Mouse (Mus musculus): ENCODE results near the gene Gm10375. TPM values are rescaled to one million over a fixed set of nuclear protein-coding genes. Genes with fewer than 3 reads are reported as not detected.

Gm10375 gene
- not detected in 2 replicates for polyA plus RNA-seq (2012; rRNA removed; ENCODE audit: low replicate concordance)

DNA sequence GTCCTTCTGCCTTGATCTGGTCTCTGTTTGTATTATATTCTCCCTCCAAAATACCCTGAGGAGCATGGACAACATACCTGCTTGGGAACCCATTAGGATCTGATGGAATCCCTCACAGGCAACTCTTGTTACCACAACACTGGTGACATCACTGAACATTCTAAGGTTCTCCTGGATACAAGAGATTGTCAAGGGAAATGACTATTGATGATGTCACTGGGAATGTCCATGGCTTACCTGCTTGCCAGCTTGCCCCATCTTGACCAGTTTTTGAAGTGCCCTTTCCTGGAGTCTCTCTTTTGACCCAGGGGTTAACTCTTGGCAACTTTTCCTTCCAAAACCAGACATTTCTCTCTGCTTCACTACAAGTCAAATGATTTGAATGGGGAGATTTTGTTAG lies at the start of gene Gm10375:
Gm10375 (minus strand) TSS at position 101 of the 400 bp plus-strand sequence.

DNA sequence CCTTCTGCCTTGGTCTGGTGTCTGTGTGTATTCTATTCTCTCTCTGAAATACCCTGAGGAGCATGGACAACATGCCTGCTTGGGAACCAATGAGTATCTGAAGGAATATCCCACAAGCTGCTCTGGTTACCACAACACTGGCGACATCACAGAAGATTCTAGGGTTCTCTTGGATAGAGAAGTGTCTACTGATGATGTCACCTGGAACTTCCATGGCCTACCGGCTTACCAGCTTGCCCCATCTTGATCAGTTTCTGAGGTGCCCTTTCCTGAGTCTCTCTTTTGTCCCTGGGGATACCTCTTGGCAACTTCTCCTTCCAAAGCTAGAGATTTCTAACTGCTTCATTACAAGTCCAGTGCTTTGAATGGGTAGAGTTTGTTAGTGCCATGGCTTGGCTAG lies 28.8 kb downstream of the Gm10375 start, which contains the start of gene Gm17654:
Gm17654 (minus strand) TSS at position 101 of the 400 bp plus-strand sequence.

Other genes with a start within 250 kb of the Gm10375 start
- not detected in 2 replicates for gene Gm8138, start 191.7 kb downstream of the Gm10375 start, polyA plus RNA-seq (2012; rRNA removed; ENCODE audit: low replicate concordance)
- not detected in 2 replicates for gene Gm5799, start 64.4 kb downstream of the Gm10375 start, polyA plus RNA-seq (2012; rRNA removed; ENCODE audit: low replicate concordance)
- not detected in 2 replicates for gene Gm17654, start 28.9 kb downstream of the Gm10375 start, polyA plus RNA-seq (2012; rRNA removed; ENCODE audit: low replicate concordance)
- not detected in 2 replicates for gene Gm8165, start 69.2 kb upstream of the Gm10375 start, polyA plus RNA-seq (2012; rRNA removed; ENCODE audit: low replicate concordance)
- gene Gm7324, start 89.8 kb upstream of the Gm10375 start, polyA plus RNA-seq (2012; rRNA removed; ENCODE audit: low replicate concordance): not detected in 2 replicates
- gene Gm16506, start 119.5 kb upstream of the Gm10375 start, polyA plus RNA-seq (2012; rRNA removed; ENCODE audit: low replicate concordance): not detected in 2 replicates
- gene Gm6526, start 139.9 kb upstream of the Gm10375 start, polyA plus RNA-seq (2012; rRNA removed; ENCODE audit: low replicate concordance): not detected in 2 replicates
- gene Gm8180, start 176.7 kb upstream of the Gm10375 start, polyA plus RNA-seq (2012; rRNA removed; ENCODE audit: low replicate concordance): not detected in 2 replicates

All from mammary gland, adult 2 months (tissue).